Mouse (Mus musculus) ES-Bruce4 (cell line): Measurements from ENCODE around the gene Zfyve9.

Experiments
- CTCF ChIP-seq: IDR thresholded peaks from one replicate; pipeline ENCODE4 v1.8.1; 2011; ENCODE audit warnings: low read depth, low read length
- POLR2A ChIP-seq: IDR thresholded peaks from one replicate; pipeline ENCODE4 v1.8.1; 2011; ENCODE audit warnings: low read length; ENCODE audit not compliant: insufficient read depth

GRCm38 (mm10) chr4:108691469-108691868 is 89.1 kb downstream of the Zfyve9 start:
- TF ChIP-seq CTCF: no peak
- TF ChIP-seq POLR2A: no peak
